Mouse (Mus musculus): ENCODE measurements around the gene Dgkd. TPM values are rescaled to one million over a fixed set of nuclear protein-coding genes. Genes with fewer than 3 reads are reported as not detected.

The Dgkd gene
- polyA plus RNA-seq, 1 experiment from 2014 or later = 40.4 TPM

- Histone ChIP-seq H3K4me3 (ENCODE audit: low read length) (no peak overlapping the region), H3K27me3 (replicated peaks; ENCODE audit: control insufficient read depth, insufficient read depth, low read length) (no peaks in the 10 kb centered on the region)
- no peak for ATAC-seq
These were observed 56.5 kb downstream of the Dgkd start for GRCm38 (mm10) chr1:87909565-87909964.

GRCm38 (mm10) chr1:87910428-87910827, 57.3 kb downstream of the Dgkd start:
- Histone ChIP-seq H3K4me3 (ENCODE audit: low read length) (no peak overlapping the region), H3K9ac (ENCODE audit: low read depth, low read length) (no peak overlapping the region), H3K27ac (ENCODE audit: low read depth, low read length) (no peak overlapping the region), H3K4me1 (ENCODE audit: control insufficient read depth, insufficient read depth, low read depth, low read length) (no peaks in the 10 kb centered on the region; the same call in 1 of the 2 replicates), H3K9me3 (ENCODE audit: control insufficient read depth, low read length) (no peaks in the 10 kb centered on the region), H3K4me2 (ENCODE audit: low read length) (no peak overlapping the region), H3K27me3 (replicated peaks; ENCODE audit: control insufficient read depth, insufficient read depth, low read length) (no peaks in the 10 kb centered on the region), H3K36me3 (ENCODE audit: control insufficient read depth, insufficient read depth, low read length) (no peaks in the 10 kb centered on the region)
- ATAC-seq = no peak
- 79% methylated on average over 1 of the region's 1 CpGs for WGBS

More at GRCm38 (mm10) chr1:87909565-87909964, 56.5 kb downstream of the Dgkd start:
- no peaks in the 10 kb centered on the region for H3K36me3 ChIP-seq (ENCODE audit: control insufficient read depth, insufficient read depth, low read length)
- no peaks in the 10 kb centered on the region; the same call in 1 of the 2 replicates for H3K4me1 ChIP-seq (ENCODE audit: control insufficient read depth, insufficient read depth, low read depth, low read length)
- H3K27ac ChIP-seq (ENCODE audit: low read depth, low read length) = no peak overlapping the region
- H3K9me3 ChIP-seq (ENCODE audit: control insufficient read depth, low read length) = no peaks in the 10 kb centered on the region
- no peak overlapping the region for H3K9ac ChIP-seq (ENCODE audit: low read depth, low read length)
- H3K4me2 ChIP-seq (ENCODE audit: low read length) = no peak overlapping the region

GRCm38 (mm10) chr1:87913356-87913755, 60.3 kb downstream of the Dgkd start:
- H3K4me1 ChIP-seq (ENCODE audit: control insufficient read depth, insufficient read depth, low read depth, low read length) = no peaks in the 10 kb centered on the region; the same call in 1 of the 2 replicates
- no peaks in the 10 kb centered on the region for H3K9me3 ChIP-seq (ENCODE audit: control insufficient read depth, low read length)
- H3K27ac ChIP-seq (ENCODE audit: low read depth, low read length) = no peak overlapping the region
- no peak overlapping the region for H3K9ac ChIP-seq (ENCODE audit: low read depth, low read length)
- no peak overlapping the region for H3K4me3 ChIP-seq (ENCODE audit: low read length)
- H3K27me3 ChIP-seq (replicated peaks; ENCODE audit: control insufficient read depth, insufficient read depth, low read length) = no peaks in the 10 kb centered on the region
- no peak overlapping the region for H3K4me2 ChIP-seq (ENCODE audit: low read length)
- H3K36me3 ChIP-seq (ENCODE audit: control insufficient read depth, insufficient read depth, low read length) = 0 out of 2 replicates have a peak, but pooled peaks cover 6% of the 10 kb centered on the region
- ATAC-seq = no peak

DNA sequence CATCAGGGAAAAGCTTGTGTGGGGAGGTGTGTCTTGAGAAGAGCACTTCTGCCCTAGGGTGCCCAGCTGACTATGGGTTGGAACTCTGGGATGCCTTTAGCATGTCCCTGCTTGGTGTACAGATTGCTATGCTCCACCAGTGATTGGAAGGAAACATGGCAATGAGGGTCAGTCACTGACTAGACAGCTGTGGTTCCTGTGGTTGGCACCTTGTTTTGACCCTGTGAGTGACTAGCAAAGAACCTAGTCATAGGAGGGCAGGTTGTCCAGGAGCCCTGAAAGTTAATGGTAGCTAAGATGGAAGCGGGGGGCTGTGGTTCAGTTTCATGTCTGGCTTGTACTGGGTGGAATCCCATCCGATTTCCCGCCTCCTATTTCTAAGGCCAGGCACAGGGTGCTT, 64.3 kb downstream of the Dgkd start:
- no peak overlapping the region for H3K27ac ChIP-seq (ENCODE audit: low read depth, low read length)
- no peak overlapping the region for H3K4me3 ChIP-seq (ENCODE audit: low read length)
- no peak overlapping the region for H3K4me2 ChIP-seq (ENCODE audit: low read length)
- peaks cover 6% of the 10 kb centered on the region; the same call in 1 of the 2 replicates for H3K36me3 ChIP-seq (ENCODE audit: control insufficient read depth, insufficient read depth, low read length)
- no peaks in the 10 kb centered on the region; the same call in 1 of the 2 replicates for H3K4me1 ChIP-seq (ENCODE audit: control insufficient read depth, insufficient read depth, low read depth, low read length)
- 99% methylated on average over 3 of the region's 3 CpGs for WGBS
- no peak overlapping the region for H3K9ac ChIP-seq (ENCODE audit: low read depth, low read length)
- no peaks in the 10 kb centered on the region for H3K27me3 ChIP-seq (replicated peaks; ENCODE audit: control insufficient read depth, insufficient read depth, low read length)
- no peaks in the 10 kb centered on the region for H3K9me3 ChIP-seq (ENCODE audit: control insufficient read depth, low read length)
- no peak for ATAC-seq

DNA sequence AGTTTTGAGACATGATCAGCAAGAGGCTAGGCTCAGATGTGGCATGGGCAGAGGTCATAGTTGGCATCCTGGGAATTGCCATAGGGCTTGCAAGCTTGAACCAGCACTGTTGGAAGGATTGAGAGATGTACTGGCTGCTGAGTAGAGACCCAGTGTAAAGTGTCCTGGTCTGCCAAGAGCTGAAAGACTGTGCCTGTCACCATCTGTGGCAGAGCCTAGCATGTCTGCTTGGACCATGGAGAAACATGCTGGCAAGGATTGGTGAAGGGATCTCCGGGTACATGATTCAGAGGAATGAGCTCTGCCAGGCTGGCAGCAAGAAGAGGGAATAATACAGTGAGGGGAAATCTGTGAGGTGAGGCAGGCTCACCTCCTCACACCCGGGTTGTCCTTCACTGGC, 65.0 kb downstream of the Dgkd start:
- no peak overlapping the region for H3K4me3 ChIP-seq (ENCODE audit: low read length)
- no peaks in the 10 kb centered on the region for H3K9me3 ChIP-seq (ENCODE audit: control insufficient read depth, low read length)
- no peak overlapping the region for H3K4me2 ChIP-seq (ENCODE audit: low read length)
- no peaks in the 10 kb centered on the region for H3K27me3 ChIP-seq (replicated peaks; ENCODE audit: control insufficient read depth, insufficient read depth, low read length)
- H3K36me3 ChIP-seq (ENCODE audit: control insufficient read depth, insufficient read depth, low read length) = peaks cover 6% of the 10 kb centered on the region; the same call in 1 of the 2 replicates
- 91% methylated on average over 2 of the region's 2 CpGs for WGBS
- H3K27ac ChIP-seq (ENCODE audit: low read depth, low read length) = no peak overlapping the region
- ATAC-seq = no peak
- H3K9ac ChIP-seq (ENCODE audit: low read depth, low read length) = no peak overlapping the region
- no peaks in the 10 kb centered on the region; the same call in 1 of the 2 replicates for H3K4me1 ChIP-seq (ENCODE audit: control insufficient read depth, insufficient read depth, low read depth, low read length)

GRCm38 (mm10) chr1:87920056-87920614, 67.0 kb downstream of the Dgkd start:
- Histone ChIP-seq H3K27me3 (replicated peaks; ENCODE audit: control insufficient read depth, insufficient read depth, low read length) (no peaks in the 10 kb centered on the region), H3K9ac (ENCODE audit: low read depth, low read length) (no peak overlapping the region), H3K9me3 (ENCODE audit: control insufficient read depth, low read length) (no peaks in the 10 kb centered on the region), H3K27ac (ENCODE audit: low read depth, low read length) (no peak overlapping the region), H3K4me3 (ENCODE audit: low read length) (no peak overlapping the region), H3K4me1 (ENCODE audit: control insufficient read depth, insufficient read depth, low read depth, low read length) (no peaks in the 10 kb centered on the region), H3K36me3 (ENCODE audit: control insufficient read depth, insufficient read depth, low read length) (peaks cover 14% of the 10 kb centered on the region), H3K4me2 (ENCODE audit: low read length) (no peak overlapping the region)
- ATAC-seq = no peak
- WGBS = 86% methylated on average over 3 of the region's 3 CpGs

- no peak overlapping the region for H3K9ac ChIP-seq (ENCODE audit: low read depth, low read length)
- H3K4me3 ChIP-seq (ENCODE audit: low read length) = no peak overlapping the region
- no peaks in the 10 kb centered on the region for H3K27me3 ChIP-seq (replicated peaks; ENCODE audit: control insufficient read depth, insufficient read depth, low read length)
- no peak for ATAC-seq
- no peaks in the 10 kb centered on the region for H3K9me3 ChIP-seq (ENCODE audit: control insufficient read depth, low read length)
- H3K4me1 ChIP-seq (ENCODE audit: control insufficient read depth, insufficient read depth, low read depth, low read length) = no peaks in the 10 kb centered on the region
- 35% methylated on average over 1 of the region's 1 CpGs for WGBS
- no peak overlapping the region for H3K4me2 ChIP-seq (ENCODE audit: low read length)
- H3K27ac ChIP-seq (ENCODE audit: low read depth, low read length) = no peak overlapping the region
- peaks cover 27% of the 10 kb centered on the region for H3K36me3 ChIP-seq (ENCODE audit: control insufficient read depth, insufficient read depth, low read length)
These were observed 69.6 kb downstream of the Dgkd start for GRCm38 (mm10) chr1:87922666-87923065.

DNA sequence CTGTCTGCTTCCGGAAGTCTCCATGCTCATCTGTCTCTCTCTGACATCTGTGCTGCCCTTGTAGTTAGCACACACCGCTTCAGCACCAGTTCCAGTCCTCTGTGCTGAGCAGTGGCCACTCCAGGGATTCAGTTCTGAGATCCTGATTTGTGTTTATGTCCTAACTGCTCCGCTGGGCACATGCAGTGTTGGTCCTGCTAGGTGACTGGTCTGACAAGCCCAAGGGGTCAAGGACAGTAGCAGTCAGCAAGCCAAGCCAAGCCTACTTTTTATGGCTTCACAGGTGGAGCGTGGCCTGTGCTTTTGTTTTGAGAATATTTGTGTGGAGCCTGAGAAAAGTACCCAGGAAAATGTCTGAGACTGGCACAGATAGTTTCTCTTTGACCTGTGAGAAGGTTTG, 71.8 kb downstream of the Dgkd start:
- Histone ChIP-seq H3K9ac (ENCODE audit: low read depth, low read length) (no peak overlapping the region), H3K4me1 (ENCODE audit: control insufficient read depth, insufficient read depth, low read depth, low read length) (no peaks in the 10 kb centered on the region; the same call in 1 of the 2 replicates), H3K9me3 (ENCODE audit: control insufficient read depth, low read length) (no peaks in the 10 kb centered on the region), H3K27me3 (replicated peaks; ENCODE audit: control insufficient read depth, insufficient read depth, low read length) (no peaks in the 10 kb centered on the region), H3K4me2 (ENCODE audit: low read length) (no peak overlapping the region), H3K27ac (ENCODE audit: low read depth, low read length) (no peak overlapping the region), H3K4me3 (ENCODE audit: low read length) (no peak overlapping the region), H3K36me3 (ENCODE audit: control insufficient read depth, insufficient read depth, low read length) (peaks cover 26% of the 10 kb centered on the region)
- no peak for ATAC-seq
- 98% methylated on average over 4 of the region's 4 CpGs for WGBS

- H3K27me3 ChIP-seq (replicated peaks; ENCODE audit: control insufficient read depth, insufficient read depth, low read length) = no peaks in the 10 kb centered on the region
- no peak; the same call in 1 of the 2 replicates for ATAC-seq
- H3K4me2 ChIP-seq (ENCODE audit: low read length) = no peak overlapping the region
- H3K9me3 ChIP-seq (ENCODE audit: control insufficient read depth, low read length) = no peaks in the 10 kb centered on the region
- no peaks in the 10 kb centered on the region; the same call in 1 of the 2 replicates for H3K4me1 ChIP-seq (ENCODE audit: control insufficient read depth, insufficient read depth, low read depth, low read length)
- 63% methylated on average over 5 of the region's 5 CpGs for WGBS
- H3K27ac ChIP-seq (ENCODE audit: low read depth, low read length) = no peak overlapping the region
- H3K9ac ChIP-seq (ENCODE audit: low read depth, low read length) = no peak overlapping the region
- H3K4me3 ChIP-seq (ENCODE audit: low read length) = no peak overlapping the region
- peaks cover 33% of the 10 kb centered on the region for H3K36me3 ChIP-seq (ENCODE audit: control insufficient read depth, insufficient read depth, low read length)
These were observed 76.6 kb downstream of the Dgkd start for GRCm38 (mm10) chr1:87929730-87930129.

Measured in hindbrain, embryonic 16.5 days (tissue).